Mouse (Mus musculus): ENCODE data around the gene Mrgprf.

DNA sequence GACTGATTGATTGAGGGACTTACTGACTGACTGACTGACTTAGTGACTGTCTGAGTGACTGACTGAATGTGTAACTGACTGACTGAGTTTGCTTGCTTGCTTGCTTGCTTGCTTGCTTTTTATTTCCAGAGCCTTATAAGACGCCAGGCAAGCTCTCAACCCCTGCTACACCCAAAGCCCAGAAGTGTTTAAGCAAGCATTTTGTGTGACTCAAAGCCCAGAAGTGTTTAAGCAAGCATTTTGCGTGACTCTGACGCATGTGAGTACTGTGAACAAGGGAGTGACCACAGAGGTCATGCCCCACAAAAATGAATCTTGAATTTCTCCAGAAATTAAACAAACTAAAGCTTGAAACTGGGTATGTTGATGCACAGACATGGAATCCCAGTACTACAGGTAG is 16.3 kb upstream of the Mrgprf start:
- TF ChIP-seq CTCF (IDR thresholded peaks at IDR 0.05; ENCODE audit: low read depth, low read length) (no peak), POLR2A (IDR thresholded peaks at IDR 0.05; ENCODE audit: insufficient read depth, low read length) (no peak)

Measured in ES-Bruce4 (cell line).